Mouse (Mus musculus) lung, postnatal 0 days (tissue): ENCODE results near the gene Togaram1. TPM values are rescaled to one million over a fixed set of nuclear protein-coding genes. Genes with fewer than 3 reads are reported as not detected.

Source experiments
- ATAC-seq: fragments of 200-750 bp; cut with Nextera tagmentation; 2 replicates; pipeline ENCODE4 v1.8.0; 2017; ENCODE audit warnings: moderate library complexity
- DNase-seq: peaks from one replicate; pipeline ENCODE4 v3.0.0-alpha.2; 2016; ENCODE audit warnings: low spot score
- H3K27ac ChIP-seq: fragments of 300-500 bp; sonication (generic); 2 replicates; pipeline ENCODE4 v1.5.1; 2014; ENCODE audit warnings: antibody characterized with exemption, mild to moderate bottlenecking, low read length, mixed read lengths
- H3K27me3 ChIP-seq: fragments of 300-500 bp; sonication (generic); replicated peaks from 2 replicates; pipeline ENCODE4 v1.6.1; 2014; ENCODE audit warnings: low read length, mixed read lengths; ENCODE audit not compliant: insufficient read depth
- H3K36me3 ChIP-seq: fragments of 300-500 bp; sonication (generic); 2 replicates; pipeline ENCODE4 v1.6.1; 2014; ENCODE audit warnings: low read length, mixed read lengths; ENCODE audit not compliant: insufficient read depth
- H3K4me1 ChIP-seq: fragments of 300-500 bp; sonication (generic); 2 replicates; pipeline ENCODE4 v1.6.1; 2014; ENCODE audit warnings: antibody characterized with exemption, low read depth, low read length, mixed read lengths; ENCODE audit not compliant: insufficient read depth
- H3K4me2 ChIP-seq: fragments of 300-500 bp; sonication (generic); replicated peaks from 2 replicates; pipeline ENCODE4 v1.6.1; 2014; ENCODE audit warnings: low read depth, mild to moderate bottlenecking, low read length, moderate library complexity, mixed read lengths
- H3K4me3 ChIP-seq: fragments of 300-500 bp; sonication (generic); 2 replicates; pipeline ENCODE4 v1.5.1; 2014; ENCODE audit warnings: low read depth, low read length
- H3K9ac ChIP-seq: fragments of 300-500 bp; sonication (generic); replicated peaks from 2 replicates; pipeline ENCODE4 v1.6.1; 2014; ENCODE audit warnings: low read depth, mild to moderate bottlenecking
- H3K9me3 ChIP-seq: fragments of 300-500 bp; sonication (generic); 2 replicates; pipeline ENCODE4 v1.6.1; 2016; ENCODE audit warnings: low read length, mixed read lengths
- CTCF ChIP-seq: IDR thresholded peaks from 2 replicates; pipeline ENCODE4 v1.5.1; 2016; ENCODE audit warnings: antibody characterized with exemption, mild to moderate bottlenecking
- EP300 ChIP-seq: IDR thresholded peaks from 2 replicates; pipeline ENCODE4 v1.6.1; 2016; ENCODE audit warnings: antibody characterized with exemption, mild to moderate bottlenecking, control low read depth
- WGBS: fragments of 180-500 bp; shearing (Covaris S2); extraction: QIAGEN DNeasy Blood & Tissue Kit; methylation state at CpG from one replicate; pipeline ENCODE4 v1.1.7; 2014; 5-methylcytosine and 5-hydroxymethylcytosine counted together
- polyA plus RNA-seq: library from polyadenylated mRNA; unstranded; fragments of >200 nt; fragmentation: Nextera tagmentation; extraction: Ambion mirVana; gene quantifications from 2 replicates; pipeline ENCODE4 v1.2.1, GENCODE M21; 2015

Togaram1 gene
- polyA plus RNA-seq, 1 experiment from 2014 or later, result 18.2 TPM

GRCm38 (mm10) chr12:65065241-65065640 lies 99.6 kb downstream of the Togaram1 start:
- H3K9ac ChIP-seq, result no peak overlapping the region
- H3K27ac ChIP-seq, result no peak overlapping the region
- no peaks in the 10 kb centered on the region for H3K27me3 ChIP-seq
- H3K4me2 ChIP-seq, result no peak overlapping the region
- WGBS, result 45% methylated on average over 2 of the region's 2 CpGs
- DNase-seq, result peak; percentile 5
- no peaks in the 10 kb centered on the region for H3K4me1 ChIP-seq
- ATAC-seq, result no peak
- no peak for TF ChIP-seq EP300
- no peak for TF ChIP-seq CTCF
- H3K4me3 ChIP-seq, result no peak overlapping the region
- peaks cover 16% of the 10 kb centered on the region for H3K36me3 ChIP-seq
- no peaks in the 10 kb centered on the region for H3K9me3 ChIP-seq

- peaks cover 8% of the 10 kb centered on the region for H3K36me3 ChIP-seq
- DNase-seq (no peak), ATAC-seq (no peak)
- H3K4me2 ChIP-seq, result no peak overlapping the region
- TF ChIP-seq CTCF, result no peak
- no peak for TF ChIP-seq EP300
- no peak overlapping the region for H3K9ac ChIP-seq
- H3K4me3 ChIP-seq, result no peak overlapping the region
- no peaks in the 10 kb centered on the region for H3K27me3 ChIP-seq
- H3K9me3 ChIP-seq, result no peaks in the 10 kb centered on the region
- WGBS, result 45% methylated on average over 3 of the region's 3 CpGs
- H3K4me1 ChIP-seq, result no peaks in the 10 kb centered on the region
- H3K27ac ChIP-seq, result no peak overlapping the region
These were observed 100.6 kb downstream of the Togaram1 start for GRCm38 (mm10) chr12:65066234-65066633.

- Histone ChIP-seq H3K36me3 (peaks cover 6% of the 10 kb centered on the region), H3K9ac (no peak overlapping the region), H3K27ac (no peak overlapping the region), H3K9me3 (no peaks in the 10 kb centered on the region), H3K4me2 (no peak overlapping the region), H3K4me1 (no peaks in the 10 kb centered on the region), H3K27me3 (no peaks in the 10 kb centered on the region), H3K4me3 (no peak overlapping the region)
- ATAC-seq (no peak), DNase-seq (no peak)
- TF ChIP-seq EP300, result no peak
- no peak for TF ChIP-seq CTCF
- WGBS, result 45% methylated on average over 4 of the region's 4 CpGs
These were observed 102.8 kb downstream of the Togaram1 start for GRCm38 (mm10) chr12:65068409-65068808.

Other genes with a start within 250 kb of the Togaram1 start
- gene Gm527, start 47.9 kb upstream of the Togaram1 start, polyA plus RNA-seq, result 2.5 and 3.2 TPM in 2 replicates
- 14.0 and 14.1 TPM in 2 replicates for gene Klhl28, start 270 bp upstream of the Togaram1 start, polyA plus RNA-seq
- gene Prpf39, start 70.5 kb downstream of the Togaram1 start, polyA plus RNA-seq, result 27.9 and 32.1 TPM in 2 replicates
- 131 and 141 TPM in 2 replicates for gene Fkbp3, start 108.2 kb downstream of the Togaram1 start, polyA plus RNA-seq
- gene Fancm, start 109.8 kb downstream of the Togaram1 start, polyA plus RNA-seq, result 3.7 and 4.1 TPM in 2 replicates
- 3.2 and 4.3 TPM in 2 replicates for gene Mis18bp1, start 206.8 kb downstream of the Togaram1 start, polyA plus RNA-seq